ENCODE assay signal across 8 mouse cellular contexts in genomic region chr16:17208389-17209361, GRCm38 (mm10). TPM values are rescaled to one million over a fixed set of nuclear protein-coding genes. Genes with fewer than 3 reads are reported as not detected.
DNase-seq lines count a peak whose midpoint lies in the region; ATAC-seq lines count a peak whose summit lies in the region.

Gene Rimbp3, plus strand, starts transcription at chr16:17208603.

- 0 out of 2 replicates have a peak, but pooled peaks cover 12% of the 10 kb centered on the region for H3K36me3 ChIP-seq in hindbrain, embryonic 10.5 days
- H3K36me3 ChIP-seq in lung, embryonic 16.5 days (ENCODE audit: control insufficient read depth, insufficient read depth, low read length), result no peaks in the 10 kb centered on the region

- under 1% methylated on average over 85 of the region's 85 CpGs for WGBS in hindbrain, embryonic 10.5 days
- WGBS in lung, embryonic 16.5 days, result under 1% methylated on average over 84 of the region's 85 CpGs

- H3K4me3 ChIP-seq in hindbrain, embryonic 10.5 days, result peak within 1 kb of the TSS; percentile 67
- H3K4me3 ChIP-seq in lung, embryonic 16.5 days (ENCODE audit: low read length), result peak within 1 kb of the TSS; percentile 69

- peak; percentile 72 for DNase-seq in MEL-GATA-1-ER (ENCODE audit: extremely low read depth, low read depth)
- DNase-seq in cerebellum, adult 9-10 months, result peak; percentile 76
- DNase-seq in hindbrain, embryonic 10.5 days (ENCODE audit: low spot score), result peak; percentile 92
- DNase-seq in layer of hippocampus, adult 9-11 months, result peak; percentile 86
- peak; percentile 69 for DNase-seq in ovary, postnatal 10 days (ENCODE audit: low spot score)
- DNase-seq in thymus, postnatal 0 days (ENCODE audit: low spot score), result peak; percentile 88

- peak within 1 kb of the TSS; percentile 67 for H3K9ac ChIP-seq in lung, embryonic 16.5 days (ENCODE audit: low read length)

- H3K27ac ChIP-seq in hindbrain, embryonic 10.5 days, result peak within 1 kb of the TSS; percentile 93
- H3K27ac ChIP-seq in lung, embryonic 16.5 days (ENCODE audit: low read length), result 0 out of 2 replicates have a peak within 1 kb of the TSS, but pooled peaks have one; percentile 10

- H3K9me3 ChIP-seq in hindbrain, embryonic 10.5 days, result no peaks in the 10 kb centered on the region
- 0 out of 2 replicates have a peak, but pooled peaks cover 2% of the 10 kb centered on the region for H3K9me3 ChIP-seq in lung, embryonic 16.5 days (ENCODE audit: control insufficient read depth, low read length)

- H3K4me2 ChIP-seq in lung, embryonic 16.5 days (ENCODE audit: low read depth, low read length), result peak within 1 kb of the TSS; percentile 100

- peaks cover 45% of the 10 kb centered on the region for H3K27me3 ChIP-seq in hindbrain, embryonic 10.5 days (ENCODE audit: insufficient read depth, poor library complexity, severe bottlenecking)
- peaks cover 29% of the 10 kb centered on the region for H3K27me3 ChIP-seq in lung, embryonic 16.5 days (ENCODE audit: control insufficient read depth, insufficient read depth, low read depth, low read length)

- peak; percentile 88 for ATAC-seq in frontal cortex, adult (ENCODE audit: low TSS enrichment)
- ATAC-seq in lung, embryonic 16.5 days (ENCODE audit: low read depth), result peak; percentile 81

- peaks cover 29% of the 10 kb centered on the region for H3K4me1 ChIP-seq in hindbrain, embryonic 10.5 days (replicated peaks)
- peaks cover 16% of the 10 kb centered on the region for H3K4me1 ChIP-seq in lung, embryonic 16.5 days (replicated peaks; ENCODE audit: control insufficient read depth, insufficient read depth, low read length)

RNA-seq across cellular contexts. Expression of gene Rimbp3, which starts in this region (rescaled TPM):
- polyA plus RNA-seq in hindbrain, embryonic 10.5 days (2016; fragmentation: Nextera tagmentation; extraction: Ambion mirVana), result 1.6 and 1.9 TPM in 2 replicates
- polyA plus RNA-seq in lung, embryonic 16.5 days (2015; fragmentation: Nextera tagmentation; extraction: Ambion mirVana), result 0.16 and 0.20 TPM in 2 replicates
- polyA plus RNA-seq in thymus, postnatal 0 days (2015; fragmentation: Nextera tagmentation; extraction: Ambion mirVana), result 0.30 and 0.48 TPM in 2 replicates

Comparison
In these comparisons a context has a peak if more than half of its experiments do, and no peak if none do; other contexts are left out.
1. Peak in every context shown above with its lines: DNase-seq, ATAC-seq, H3K4me3 ChIP-seq and H3K27ac ChIP-seq.
2. Peak in ATAC-seq, H3K4me3 ChIP-seq, H3K27ac ChIP-seq, H3K9ac ChIP-seq and H3K4me2 ChIP-seq in lung, embryonic 16.5 days; RNA of the gene not detected or under 1 TPM.
3. Peak in DNase-seq in thymus, postnatal 0 days; RNA of the gene not detected or under 1 TPM.